Mouse (Mus musculus): ENCODE results near the gene Fam89a. TPM values are rescaled to one million over a fixed set of nuclear protein-coding genes. Genes with fewer than 3 reads are reported as not detected.

The Fam89a gene
- polyA plus RNA-seq, 1 experiment from 2014 or later = 0.43 TPM

- no peaks in the 10 kb centered on the region for H3K4me1 ChIP-seq (replicated peaks)
- no peak overlapping the region for H3K4me2 ChIP-seq (replicated peaks)
- no peak overlapping the region for H3K9ac ChIP-seq (replicated peaks)
- no peak overlapping the region for H3K27ac ChIP-seq
- H3K4me3 ChIP-seq (replicated peaks) = no peak overlapping the region
- no peaks in the 10 kb centered on the region for H3K9me3 ChIP-seq
- no peaks in the 10 kb centered on the region for H3K27me3 ChIP-seq
- 83% methylated on average over 4 of the region's 4 CpGs for WGBS
- H3K36me3 ChIP-seq = peaks cover 77% of the 10 kb centered on the region
- ATAC-seq = no peak
Measured at GRCm38 (mm10) chr8:124703526-124703925, 48.1 kb downstream of the Fam89a start.

- peaks cover 85% of the 10 kb centered on the region for H3K36me3 ChIP-seq
- no peak overlapping the region for H3K27ac ChIP-seq
- H3K27me3 ChIP-seq = no peaks in the 10 kb centered on the region
- H3K4me1 ChIP-seq (replicated peaks) = no peaks in the 10 kb centered on the region
- H3K9ac ChIP-seq (replicated peaks) = no peak overlapping the region
- no peak overlapping the region for H3K4me2 ChIP-seq (replicated peaks)
- no peak for ATAC-seq
- no peaks in the 10 kb centered on the region for H3K9me3 ChIP-seq
- WGBS = 86% methylated on average over 3 of the region's 3 CpGs
- no peak overlapping the region for H3K4me3 ChIP-seq (replicated peaks)
Measured at GRCm38 (mm10) chr8:124702183-124702582, 49.4 kb downstream of the Fam89a start.

GRCm38 (mm10) chr8:124701023-124701422, 50.6 kb downstream of the Fam89a start:
- H3K9me3 ChIP-seq = no peaks in the 10 kb centered on the region
- no peaks in the 10 kb centered on the region for H3K4me1 ChIP-seq (replicated peaks)
- no peak for ATAC-seq
- WGBS = 86% methylated on average over 9 of the region's 9 CpGs
- H3K27me3 ChIP-seq = no peaks in the 10 kb centered on the region
- peaks cover 76% of the 10 kb centered on the region for H3K36me3 ChIP-seq
- H3K4me2 ChIP-seq (replicated peaks) = no peak overlapping the region
- H3K4me3 ChIP-seq (replicated peaks) = no peak overlapping the region
- H3K27ac ChIP-seq = no peak overlapping the region
- no peak overlapping the region for H3K9ac ChIP-seq (replicated peaks)

GRCm38 (mm10) chr8:124700271-124700670, 51.4 kb downstream of the Fam89a start:
- Histone ChIP-seq H3K4me2 (replicated peaks) (no peak overlapping the region), H3K36me3 (peaks cover 76% of the 10 kb centered on the region)

GRCm38 (mm10) chr8:124695424-124696100, 56.1 kb downstream of the Fam89a start:
- H3K4me3 ChIP-seq (replicated peaks) = no peak overlapping the region
- H3K27me3 ChIP-seq = no peaks in the 10 kb centered on the region
- no peak overlapping the region for H3K4me2 ChIP-seq (replicated peaks)
- no peaks in the 10 kb centered on the region for H3K4me1 ChIP-seq (replicated peaks)
- 95% methylated on average over 22 of the region's 22 CpGs for WGBS
- no peak for ATAC-seq
- H3K36me3 ChIP-seq = peaks cover 78% of the 10 kb centered on the region
- no peak overlapping the region for H3K27ac ChIP-seq
- H3K9me3 ChIP-seq = no peaks in the 10 kb centered on the region
- H3K9ac ChIP-seq (replicated peaks) = no peak overlapping the region

More at GRCm38 (mm10) chr8:124700271-124700670, 51.4 kb downstream of the Fam89a start:
- Histone ChIP-seq H3K4me3 (replicated peaks) (no peak overlapping the region), H3K9ac (replicated peaks) (no peak overlapping the region), H3K27ac (no peak overlapping the region), H3K9me3 (no peaks in the 10 kb centered on the region), H3K27me3 (no peaks in the 10 kb centered on the region), H3K4me1 (replicated peaks) (no peaks in the 10 kb centered on the region)
- 86% methylated on average over 5 of the region's 5 CpGs for WGBS
- ATAC-seq = no peak

GRCm38 (mm10) chr8:124691706-124692105, 59.9 kb downstream of the Fam89a start:
- no peak for ATAC-seq
- Histone ChIP-seq H3K27me3 (no peaks in the 10 kb centered on the region), H3K4me2 (replicated peaks) (no peak overlapping the region), H3K36me3 (peaks cover 65% of the 10 kb centered on the region), H3K4me3 (replicated peaks) (no peak overlapping the region), H3K9ac (replicated peaks) (no peak overlapping the region), H3K27ac (no peak overlapping the region), H3K9me3 (no peaks in the 10 kb centered on the region), H3K4me1 (replicated peaks) (no peaks in the 10 kb centered on the region)
- 88% methylated on average over 4 of the region's 4 CpGs for WGBS

Other genes starting within 250 kb of the Fam89a start
- 38.2 and 40.6 TPM in 2 replicates for gene Cog2, start 231.1 kb downstream of the Fam89a start, polyA plus RNA-seq (2015; fragmentation: Nextera tagmentation; extraction: Ambion mirVana)
- not detected in 2 replicates for gene Agt, start 182.1 kb downstream of the Fam89a start, polyA plus RNA-seq (2015; fragmentation: Nextera tagmentation; extraction: Ambion mirVana)
- gene Capn9, start 175.7 kb downstream of the Fam89a start, polyA plus RNA-seq (2015; fragmentation: Nextera tagmentation; extraction: Ambion mirVana) = 0.07 and 0.10 TPM in 2 replicates
- 15.7 and 18.1 TPM in 2 replicates for gene 2310022B05Rik, start 88.5 kb downstream of the Fam89a start, polyA plus RNA-seq (2015; fragmentation: Nextera tagmentation; extraction: Ambion mirVana)
- 55.0 and 60.2 TPM in 2 replicates for gene Ttc13, start 29.8 kb downstream of the Fam89a start, polyA plus RNA-seq (2015; fragmentation: Nextera tagmentation; extraction: Ambion mirVana)
- gene Arv1, start 29.7 kb downstream of the Fam89a start, polyA plus RNA-seq (2015; fragmentation: Nextera tagmentation; extraction: Ambion mirVana) = 32.6 and 33.3 TPM in 2 replicates
- 16.8 and 17.6 TPM in 2 replicates for gene Trim67, start 41.3 kb upstream of the Fam89a start, polyA plus RNA-seq (2015; fragmentation: Nextera tagmentation; extraction: Ambion mirVana)
- 99.1 and 106 TPM in 2 replicates for gene Gnpat, start 111.2 kb upstream of the Fam89a start, polyA plus RNA-seq (2015; fragmentation: Nextera tagmentation; extraction: Ambion mirVana)
- 35.9 and 37.4 TPM in 2 replicates for gene 2810004N23Rik, start 111.3 kb upstream of the Fam89a start, polyA plus RNA-seq (2015; fragmentation: Nextera tagmentation; extraction: Ambion mirVana)
- gene Exoc8, start 145.9 kb upstream of the Fam89a start, polyA plus RNA-seq (2015; fragmentation: Nextera tagmentation; extraction: Ambion mirVana) = 11.8 and 14.4 TPM in 2 replicates
- gene Sprtn, start 146.1 kb upstream of the Fam89a start, polyA plus RNA-seq (2015; fragmentation: Nextera tagmentation; extraction: Ambion mirVana) = 11.5 and 14.1 TPM in 2 replicates
- gene Egln1, start 197.5 kb upstream of the Fam89a start, polyA plus RNA-seq (2015; fragmentation: Nextera tagmentation; extraction: Ambion mirVana) = 18.0 TPM in 2 replicates

All from midbrain, embryonic 13.5 days (tissue).